Mouse (Mus musculus): ENCODE results near the gene Mmp14.

Mmp14 gene

GRCm38 (mm10) chr14:54479451-54479920 is 48.1 kb downstream of the Mmp14 start:
- DNase-seq, result peak; percentile 74

- DNase-seq, result peak; percentile 70
Measured at GRCm38 (mm10) chr14:54480673-54481072, 49.3 kb downstream of the Mmp14 start.

DNA sequence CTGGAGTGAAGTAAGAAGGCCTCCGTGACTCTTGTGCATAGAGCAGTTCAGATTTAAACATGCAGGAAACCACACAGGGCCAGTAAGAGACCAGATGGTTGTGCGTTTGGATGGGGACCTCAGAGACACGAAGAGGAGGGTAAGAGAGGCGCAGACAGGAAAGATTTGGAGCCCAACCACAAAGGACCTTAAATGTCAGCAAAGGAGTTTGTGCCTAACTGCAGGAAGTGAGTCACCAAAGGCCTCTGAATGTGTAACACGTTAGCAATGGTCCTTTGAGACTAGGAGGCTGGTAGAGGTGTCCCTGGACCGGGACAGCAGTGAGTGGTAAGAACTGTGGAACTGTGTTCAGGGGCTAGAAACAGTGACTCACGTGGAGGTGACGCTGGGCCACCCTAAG is 50.0 kb downstream of the Mmp14 start:
- peak; percentile 47 for DNase-seq

DNA sequence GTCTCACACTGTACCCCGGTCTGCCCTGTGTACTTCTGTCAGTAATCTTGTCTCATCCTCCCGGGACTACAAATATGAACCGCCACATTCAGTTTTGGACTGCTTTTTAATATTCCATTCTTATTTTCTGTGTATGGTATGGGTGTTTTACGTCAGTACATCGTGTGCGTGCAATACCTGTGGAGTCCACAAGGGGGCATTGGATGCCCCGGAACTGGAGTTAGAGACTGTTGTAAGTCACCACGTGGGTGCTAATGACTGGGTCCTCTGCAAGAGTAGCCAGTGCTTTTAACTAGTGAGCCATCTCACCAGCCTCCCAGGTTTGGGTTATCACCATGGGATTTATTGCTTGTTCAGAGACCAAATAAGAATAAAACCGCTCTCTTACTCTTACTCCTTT is 51.1 kb downstream of the Mmp14 start:
- peak; percentile 83 for DNase-seq

DNA sequence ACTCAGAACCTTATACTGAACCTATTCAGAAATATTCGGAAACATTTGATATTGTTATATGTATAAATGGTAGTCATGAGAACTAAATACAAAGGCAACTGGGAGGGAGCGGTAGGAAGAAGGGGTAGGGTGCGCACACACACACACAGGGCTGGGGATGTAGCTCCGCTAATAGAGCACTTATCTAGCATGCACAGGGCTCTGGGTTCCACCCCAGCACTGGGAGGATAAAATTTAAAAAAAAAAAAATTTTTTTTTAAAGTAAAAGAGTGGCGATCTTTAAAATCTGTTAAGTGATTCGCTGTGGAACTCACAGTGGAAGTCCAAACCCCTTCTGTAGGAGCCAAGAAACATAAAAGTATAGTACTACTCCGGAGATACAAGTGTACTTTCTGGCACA is 54.5 kb downstream of the Mmp14 start:
- DNase-seq, result no peak

DNA sequence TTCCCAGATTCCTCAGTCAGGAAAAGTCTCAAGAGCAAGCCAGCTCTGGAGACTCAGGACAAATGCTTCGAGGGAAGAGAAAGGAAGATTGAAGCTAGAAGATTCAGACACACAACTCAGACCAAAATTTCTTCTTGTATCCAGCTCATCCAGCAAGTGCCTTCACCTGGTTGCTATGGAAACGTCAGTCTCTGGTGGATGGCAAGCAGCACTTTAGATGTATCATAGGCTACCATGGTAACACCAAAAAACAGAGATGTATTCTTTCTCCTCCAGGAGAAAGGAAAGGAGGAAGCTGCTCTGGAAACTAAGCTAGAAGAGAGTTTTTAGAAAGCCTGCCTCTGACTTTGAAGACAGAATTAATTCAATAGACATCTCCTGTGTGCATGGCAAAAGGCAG is 56.3 kb downstream of the Mmp14 start:
- DNase-seq, result no peak

DNA sequence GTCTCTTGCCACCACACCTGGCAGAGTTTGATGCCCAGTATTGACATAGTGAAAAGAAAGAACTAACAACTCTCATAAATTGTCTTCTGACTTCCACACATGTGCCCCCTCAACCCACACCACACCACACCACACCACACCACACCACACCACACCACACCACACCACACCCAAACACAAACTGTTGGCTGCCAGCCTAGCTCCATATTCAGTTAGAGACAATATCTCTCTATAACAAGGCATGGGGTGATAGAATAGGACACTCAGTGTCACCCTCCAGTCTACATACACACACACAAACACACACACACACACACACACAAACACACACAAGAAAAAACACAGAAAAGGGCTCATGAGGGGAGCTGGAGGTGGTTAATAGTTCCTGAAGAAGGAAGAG is 56.9 kb downstream of the Mmp14 start:
- no peak for DNase-seq

DNA sequence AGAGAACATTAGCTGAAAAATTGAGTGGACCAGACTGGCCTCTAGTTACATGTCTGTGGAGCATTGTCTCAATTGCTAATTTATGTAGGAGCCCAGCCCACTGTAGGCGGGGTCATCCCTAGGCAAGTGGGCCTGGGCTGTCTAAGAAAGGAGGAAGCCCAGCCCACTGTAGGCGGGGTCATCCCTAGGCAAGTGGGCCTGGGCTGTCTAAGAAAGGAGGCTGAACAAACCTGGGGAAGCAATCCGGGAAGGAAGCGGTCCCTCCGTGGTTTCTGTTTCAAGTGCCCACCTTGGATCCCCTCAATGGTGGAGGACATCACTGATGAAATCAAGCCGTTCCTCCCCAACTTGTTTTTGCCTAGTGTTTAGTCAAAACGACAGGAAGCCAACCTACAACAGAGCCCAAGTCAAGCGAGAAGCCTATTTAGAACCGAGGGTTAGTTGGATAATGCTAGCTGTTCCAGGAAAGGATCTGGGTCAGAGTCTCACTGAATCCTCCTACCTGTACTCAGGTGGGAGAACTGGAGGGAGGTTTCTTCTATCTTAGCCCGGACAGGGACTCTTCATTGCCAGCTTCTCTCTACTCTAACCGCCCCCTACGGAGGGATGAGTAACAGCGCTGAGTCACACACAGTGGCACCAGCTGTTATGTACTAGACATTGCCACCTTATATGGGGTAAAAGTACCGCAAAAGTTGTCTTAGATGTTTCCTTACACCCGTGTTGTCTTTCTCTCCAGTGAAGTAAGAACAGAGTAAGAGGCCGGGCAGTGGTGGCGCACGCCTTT is 61.1 kb downstream of the Mmp14 start:
- no peak for DNase-seq

DNA sequence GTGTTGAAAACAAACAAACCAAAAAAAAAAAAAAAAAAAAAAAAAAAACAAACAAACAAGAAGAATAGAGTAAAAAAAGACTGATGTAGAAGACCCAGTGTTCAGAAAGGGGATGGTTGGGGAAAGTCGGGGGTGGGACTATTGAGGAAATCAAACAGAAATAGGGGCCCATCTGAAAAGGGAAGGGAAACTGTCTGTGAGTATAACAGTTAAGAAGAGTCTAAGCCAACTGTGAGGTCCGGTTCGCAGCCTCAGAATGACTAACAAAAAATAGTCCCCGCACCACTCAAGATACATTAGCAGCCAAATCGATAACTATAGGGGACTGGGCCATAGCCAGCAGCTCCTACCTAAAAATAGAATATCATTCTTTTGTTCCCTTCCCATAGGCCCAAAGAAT is 61.8 kb downstream of the Mmp14 start:
- DNase-seq, result no peak

GRCm38 (mm10) chr14:54494234-54494633 is 62.8 kb downstream of the Mmp14 start:
- DNase-seq, result peak; percentile 84
